Mouse (Mus musculus) granulocyte monocyte progenitor cell, adult 5-6 weeks (primary cell): Measurements from ENCODE around the gene Il22ra2. TPM values are rescaled to one million over a fixed set of nuclear protein-coding genes. Genes with fewer than 3 reads are reported as not detected.
A peak's percentile ranks its signal among the peaks of the same experiment; 100 is the strongest.

Experiments used
- ATAC-seq: replicated peaks from 2 replicates; pipeline ENCODE4 v1.8.0; 2016; ENCODE audit warnings: mild to moderate bottlenecking, moderate TSS enrichment, inconsistent platforms; ENCODE audit not compliant: poor library complexity, severe bottlenecking
- total RNA-seq, 2 experiments: library from RNA; stranded (forward) in 1 of 2; stranded (reverse) in 1 of 2; fragments of 200-712, 200-1000 nt in 1 of 2; fragments of >200 nt in 1 of 2; fragmentation: Nextera tagmentation in 1 of 2; gene quantifications; 2 replicates each; pipeline ENCODE4 v1.2.3; 2014 to 2017

Gene Il22ra2
- total RNA-seq (2014; fragmentation: Nextera tagmentation): 4.4 and 4.6 TPM in 2 replicates
- total RNA-seq (2017): 3.2 and 6.5 TPM in 2 replicates

DNA sequence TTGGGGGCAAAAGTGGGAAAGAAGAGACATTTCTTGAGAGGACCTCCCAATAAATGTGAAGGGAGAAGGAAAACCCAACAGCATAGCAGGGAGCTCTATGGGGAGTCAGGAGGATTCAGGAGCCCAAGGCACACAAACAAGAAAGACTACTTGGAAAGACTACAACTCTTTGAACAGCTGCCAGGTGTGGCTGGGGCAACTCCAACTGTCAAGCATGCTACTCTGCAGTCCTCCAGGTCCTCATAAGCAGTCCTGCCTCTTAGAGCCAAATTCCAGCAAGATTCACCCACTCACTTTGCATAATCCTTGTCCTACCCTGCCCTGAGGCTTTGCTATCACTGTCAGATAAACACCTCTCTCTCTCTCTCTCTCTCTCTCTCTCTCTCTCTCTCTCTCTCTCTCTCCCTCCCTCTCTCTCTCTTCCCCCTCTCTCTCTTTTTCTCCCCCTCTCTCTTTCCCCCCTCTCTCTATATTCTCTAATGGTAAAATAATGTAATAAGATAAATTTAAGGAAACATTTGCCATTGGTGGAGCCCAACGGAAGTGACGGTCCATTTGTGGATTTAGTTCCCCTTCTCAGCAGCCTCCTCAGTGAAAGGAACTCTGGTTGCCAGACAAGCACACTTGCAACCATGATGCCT, at the start of gene Il22ra2:
TSS of gene Il22ra2 (plus strand) at position 591 of the 641 bp plus-strand sequence.
- ATAC-seq: no peak

DNA sequence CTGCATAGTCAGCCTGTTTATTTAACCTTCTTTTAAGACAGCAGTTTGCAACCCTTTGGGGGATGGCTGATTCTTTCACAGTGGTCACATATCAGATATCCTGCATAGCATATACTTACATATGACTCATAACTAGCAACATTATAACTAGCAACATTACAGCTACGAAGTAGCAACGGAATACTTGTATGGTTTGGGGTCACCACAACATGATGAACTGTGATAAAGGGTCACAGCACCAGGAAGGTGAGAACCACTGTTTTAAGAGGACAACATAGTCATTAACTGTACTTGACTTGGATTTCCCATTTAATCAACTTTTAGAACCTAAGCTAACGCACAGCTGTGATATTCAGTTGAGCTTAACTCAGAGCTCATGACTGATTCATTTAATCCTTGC, 44.2 kb upstream of the Il22ra2 start:
- ATAC-seq: no peak

DNA sequence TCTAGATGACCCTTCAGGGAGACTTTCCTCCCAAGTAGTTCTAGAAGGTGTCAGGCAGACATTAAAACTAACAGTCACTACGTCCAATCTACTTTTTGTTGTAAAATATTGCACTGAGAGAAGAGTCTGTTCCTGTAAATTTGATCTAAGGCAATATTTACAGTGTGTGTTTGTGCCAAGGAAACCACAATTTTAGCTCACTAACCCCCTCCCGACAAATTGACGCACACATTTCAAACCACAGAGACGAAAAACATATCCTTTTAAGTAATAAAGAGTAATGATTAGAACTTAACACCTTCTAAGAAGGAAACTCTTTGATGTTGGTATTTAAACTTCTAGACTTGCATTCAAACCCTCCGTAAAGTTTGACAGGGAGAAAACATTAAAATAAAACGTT, 43.8 kb upstream of the Il22ra2 start:
- ATAC-seq: 0 out of 2 replicates have a peak, but pooled peaks have one; percentile 16

DNA sequence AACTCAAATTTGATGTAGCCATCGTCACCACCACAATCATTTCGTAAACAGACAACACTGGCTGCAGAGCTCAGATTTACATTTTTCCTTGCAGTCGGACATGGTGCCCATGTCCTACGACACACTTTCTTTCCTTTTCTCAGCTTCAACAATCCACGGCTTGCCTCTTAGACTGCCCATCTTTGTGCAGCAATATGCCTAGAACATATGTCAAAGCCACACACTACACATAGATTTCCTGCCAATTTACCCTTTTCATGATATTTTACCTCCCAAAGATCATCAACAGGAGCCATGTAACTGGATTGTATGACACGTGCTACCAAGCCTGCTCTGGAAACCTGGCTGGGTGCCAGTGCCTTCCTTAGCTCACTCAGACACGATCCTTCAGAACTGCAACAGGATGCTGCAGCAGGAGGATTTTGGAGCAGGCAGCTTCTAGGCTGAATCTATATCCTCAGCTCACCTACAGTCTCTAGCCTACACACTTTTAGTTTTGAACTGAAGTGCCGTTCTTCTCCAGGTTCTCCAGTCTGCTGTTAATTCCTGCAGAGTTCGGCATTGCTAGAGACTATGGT, 43.3 kb upstream of the Il22ra2 start:
- 0 out of 2 replicates have a peak, but pooled peaks have one; percentile 2 for ATAC-seq

DNA sequence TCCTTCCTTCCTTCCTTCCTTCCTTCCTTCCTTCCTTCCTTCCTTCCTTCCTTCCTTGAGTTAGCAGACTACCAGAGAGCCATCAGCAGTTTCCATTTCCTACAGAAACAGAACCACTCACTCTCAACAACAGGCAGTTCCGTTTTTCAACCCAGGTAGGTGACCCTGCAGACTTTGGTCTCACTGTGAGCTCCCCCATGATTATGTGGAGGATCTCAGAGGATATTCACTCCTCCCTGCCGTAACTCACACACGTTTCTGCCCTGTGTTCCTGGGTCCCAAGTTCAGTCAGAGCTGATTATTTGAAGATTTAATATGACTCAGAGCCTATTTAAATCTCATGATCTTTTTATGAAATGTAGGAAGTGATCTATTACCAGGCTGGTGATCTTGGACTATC, 41.1 kb upstream of the Il22ra2 start:
- ATAC-seq: no peak

DNA sequence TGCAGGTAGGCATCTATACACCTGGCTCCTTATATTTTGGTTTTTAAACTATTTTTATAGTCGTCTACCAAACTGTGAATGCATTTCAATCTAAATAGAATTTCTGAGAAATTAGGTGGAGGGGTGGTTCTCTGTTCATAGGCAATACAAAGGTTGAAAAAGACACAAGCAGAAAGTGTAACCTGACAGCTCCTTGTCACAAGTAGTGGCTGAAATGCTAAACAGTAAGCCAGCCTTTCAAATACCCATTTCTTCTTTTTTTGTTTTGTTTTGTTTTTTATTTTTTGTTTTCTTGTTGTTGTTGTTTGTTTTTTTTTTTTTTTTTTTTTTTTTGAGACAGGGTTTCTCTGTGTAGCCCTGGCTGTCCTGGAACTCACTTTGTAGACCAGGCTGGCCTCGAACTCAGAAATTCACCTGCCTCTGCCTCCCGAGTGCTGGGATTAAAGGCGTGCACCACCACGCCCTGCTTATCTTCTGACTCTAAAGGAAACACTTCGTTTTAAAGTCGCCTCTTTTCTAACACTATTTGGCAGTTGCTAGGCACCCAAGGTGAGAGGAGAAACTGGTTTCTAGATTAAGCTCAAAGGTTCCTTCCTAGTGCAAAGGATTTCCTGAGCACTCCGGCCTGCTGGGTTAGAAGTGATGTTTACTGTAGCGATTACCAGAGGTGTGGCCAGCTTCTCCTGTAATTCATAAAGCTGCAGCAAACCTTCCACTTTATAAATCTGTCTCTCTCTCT, 39.8 kb upstream of the Il22ra2 start:
- no peak for ATAC-seq

DNA sequence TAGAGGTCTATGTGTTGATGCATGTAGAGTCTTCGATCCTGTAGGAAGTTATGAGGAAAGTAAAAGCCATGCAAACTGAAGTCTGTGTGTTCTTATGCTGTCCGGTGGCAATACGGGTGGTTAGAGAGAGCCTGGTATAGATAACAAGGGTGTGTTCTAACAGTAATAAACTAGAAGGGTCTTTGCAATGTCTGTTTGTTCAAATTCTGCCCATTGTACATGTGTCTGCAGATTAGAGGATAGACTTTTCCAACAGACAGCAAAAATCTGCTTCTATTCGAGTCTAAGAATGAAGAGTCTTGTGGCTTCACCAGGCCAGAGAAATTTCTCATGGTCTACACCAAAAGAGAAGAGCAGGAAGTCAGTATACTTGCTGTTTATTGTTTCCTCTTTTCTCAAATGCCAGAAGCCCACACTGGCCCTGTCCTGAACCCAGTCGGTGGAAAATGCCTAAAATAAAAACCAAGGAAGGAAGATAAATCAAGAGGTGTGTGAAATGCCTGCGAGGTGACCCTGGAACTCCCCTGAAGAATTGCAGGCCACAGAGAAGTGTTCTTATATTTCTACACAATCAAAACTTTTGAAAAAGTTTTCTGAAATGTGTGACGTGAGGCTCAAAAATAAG, 38.9 kb upstream of the Il22ra2 start:
- peak; percentile 34; the same call in 1 of the 2 replicates for ATAC-seq

DNA sequence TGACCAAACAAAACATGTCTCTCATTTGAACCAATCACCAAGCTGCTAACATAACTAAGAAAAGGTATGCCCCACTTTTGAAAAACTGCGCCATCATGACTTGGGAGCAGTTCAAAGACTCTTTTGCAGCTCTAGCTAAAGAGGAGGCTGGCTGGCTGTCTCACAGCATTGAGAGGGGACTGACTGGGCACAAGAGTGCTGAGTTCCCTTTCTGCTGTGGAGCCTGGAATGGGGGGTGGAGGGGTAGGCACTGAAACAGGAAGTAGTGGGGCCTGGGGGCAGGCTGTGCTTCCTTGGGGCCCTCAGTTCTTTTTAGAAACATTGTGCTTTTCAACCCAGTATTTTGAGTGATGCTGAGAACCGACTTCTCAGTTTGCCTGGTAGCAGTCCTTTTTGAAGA, 37.7 kb upstream of the Il22ra2 start:
- peak; percentile 94 for ATAC-seq

DNA sequence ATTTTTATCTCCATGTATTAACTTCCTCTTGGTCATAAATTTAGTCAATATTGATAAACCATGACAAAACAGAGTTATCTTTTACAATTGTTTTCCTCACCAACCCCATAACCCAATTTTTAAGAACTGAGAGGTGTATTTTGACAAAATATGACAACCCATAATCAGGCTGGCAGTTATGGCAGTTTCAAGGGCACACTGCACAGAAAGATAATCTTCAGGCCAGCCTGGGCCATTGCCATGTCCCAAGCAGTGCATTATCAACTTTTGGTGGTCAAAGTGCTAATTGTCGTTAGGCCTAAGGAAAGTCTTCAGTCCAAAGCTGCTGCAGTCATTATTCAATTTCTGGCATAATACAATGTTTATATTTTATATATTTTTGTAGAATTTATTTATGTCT, 37.0 kb upstream of the Il22ra2 start:
- ATAC-seq: no peak

DNA sequence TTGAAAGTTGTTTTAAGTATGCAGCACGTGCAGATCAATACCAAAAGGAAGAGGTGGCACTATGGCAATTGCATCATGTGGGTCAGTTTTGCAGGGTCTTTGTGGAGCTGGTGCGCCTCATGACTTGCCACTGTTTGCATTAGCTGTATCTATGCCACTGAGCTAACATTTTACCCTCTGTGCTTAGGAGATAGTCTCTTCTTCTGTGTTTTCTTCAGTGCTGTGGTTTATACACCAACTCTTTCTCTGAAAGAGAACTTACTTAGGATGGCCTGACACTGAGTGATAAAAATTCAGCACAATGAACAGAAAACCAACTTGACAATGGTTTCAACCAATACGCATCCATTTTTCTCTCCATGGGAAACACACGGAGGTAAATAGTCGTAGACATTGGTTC, 35.9 kb upstream of the Il22ra2 start:
- no peak for ATAC-seq

DNA sequence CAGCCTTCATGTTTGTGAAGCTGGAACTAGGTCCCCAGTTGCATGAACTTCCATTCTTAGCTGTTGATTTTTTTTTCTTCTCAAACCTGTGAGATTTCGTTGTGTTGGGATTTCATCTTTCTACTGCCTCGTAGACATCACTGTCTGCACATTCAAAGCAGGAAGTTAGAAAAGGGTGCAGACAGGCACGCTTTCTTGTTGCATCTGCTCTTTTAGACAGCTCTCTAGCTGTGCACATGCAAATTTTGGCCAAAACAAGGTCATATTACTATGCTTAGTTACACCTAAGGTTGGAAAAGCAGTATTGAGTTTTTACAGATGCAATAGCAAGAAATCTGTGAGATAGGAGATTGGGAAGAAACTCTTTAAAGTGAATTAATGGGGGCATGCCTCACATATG, 34.5 kb upstream of the Il22ra2 start:
- no peak for ATAC-seq

DNA sequence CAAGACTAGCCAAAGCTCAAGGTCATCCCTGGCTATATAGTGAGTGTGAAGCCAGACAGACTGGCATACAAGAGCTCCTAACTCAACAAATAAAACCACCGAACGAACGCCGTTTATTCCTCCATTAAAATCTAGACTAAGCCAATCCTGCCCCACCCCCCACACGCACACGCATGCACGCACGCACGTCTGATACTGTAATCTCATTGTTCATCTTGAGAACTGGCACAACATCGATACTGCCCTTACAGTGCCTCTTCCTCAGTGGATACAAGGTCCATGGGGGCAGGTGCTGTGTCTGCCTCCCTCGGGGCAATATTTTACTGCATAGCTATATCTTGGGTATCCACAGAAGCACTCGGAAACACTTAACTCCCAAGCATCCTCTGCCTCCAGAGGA, 32.2 kb upstream of the Il22ra2 start:
- no peak for ATAC-seq

DNA sequence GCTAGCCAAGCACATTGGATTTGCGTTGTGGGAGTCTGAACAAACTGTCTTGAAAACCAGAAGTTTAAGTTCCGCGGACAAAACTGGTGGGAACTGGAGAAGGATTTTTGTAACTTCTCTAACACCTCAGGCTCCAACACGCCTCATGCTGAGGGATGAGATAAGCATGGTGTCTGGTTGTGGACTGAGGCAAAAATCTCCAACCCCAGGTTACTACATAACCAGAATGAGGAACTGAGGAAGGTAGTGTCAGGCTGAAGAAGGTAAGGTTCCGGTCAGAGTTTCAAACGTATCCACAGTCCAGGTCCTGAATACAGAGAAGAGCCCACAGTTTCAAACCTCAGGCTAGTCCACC, 30.5 kb upstream of the Il22ra2 start:
- ATAC-seq: no peak

DNA sequence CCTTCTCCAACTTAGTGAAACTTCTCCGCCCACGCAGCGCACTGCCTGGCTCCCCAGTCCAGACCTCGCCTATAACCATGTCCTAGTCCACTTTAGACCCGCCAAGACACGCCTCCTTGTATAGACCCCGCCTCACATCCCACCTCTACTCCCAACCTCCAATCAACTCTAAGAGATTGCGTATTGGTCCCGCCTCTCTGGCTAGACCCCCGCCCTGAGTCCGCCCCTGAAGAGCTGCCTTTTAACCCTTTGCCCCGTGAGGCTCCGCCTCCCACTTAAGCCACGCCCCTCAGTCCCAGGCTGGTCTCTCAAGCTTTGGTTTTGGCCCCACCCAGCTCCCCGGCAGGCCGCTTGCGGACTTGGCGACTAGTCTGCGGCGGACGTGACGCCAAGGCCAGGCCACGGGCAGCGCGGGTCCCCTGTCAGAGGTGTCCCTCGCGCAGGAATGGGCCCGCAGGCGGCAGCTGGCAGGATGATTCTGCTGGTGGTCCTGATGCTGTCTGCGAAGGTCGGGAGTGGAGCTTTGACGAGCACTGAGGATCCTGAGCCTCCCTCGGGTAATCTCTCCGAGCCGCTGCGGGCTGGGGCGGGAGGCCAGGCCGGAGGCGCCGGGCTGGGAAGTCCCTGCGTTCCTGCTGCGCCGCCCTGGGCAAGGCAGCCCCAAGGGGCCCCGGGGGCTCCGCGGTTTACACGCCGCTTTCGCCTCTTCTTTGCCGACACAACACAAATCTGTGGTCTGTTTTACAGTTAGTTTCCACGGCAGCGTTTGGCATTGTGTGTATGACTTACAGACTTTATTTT, 30.0 kb upstream of the Il22ra2 start, which contains the start of gene Ifngr1:
TSS of gene Ifngr1 (plus strand) at position 309 of the 801 bp plus-strand sequence.
- peak; percentile 84 for ATAC-seq

DNA sequence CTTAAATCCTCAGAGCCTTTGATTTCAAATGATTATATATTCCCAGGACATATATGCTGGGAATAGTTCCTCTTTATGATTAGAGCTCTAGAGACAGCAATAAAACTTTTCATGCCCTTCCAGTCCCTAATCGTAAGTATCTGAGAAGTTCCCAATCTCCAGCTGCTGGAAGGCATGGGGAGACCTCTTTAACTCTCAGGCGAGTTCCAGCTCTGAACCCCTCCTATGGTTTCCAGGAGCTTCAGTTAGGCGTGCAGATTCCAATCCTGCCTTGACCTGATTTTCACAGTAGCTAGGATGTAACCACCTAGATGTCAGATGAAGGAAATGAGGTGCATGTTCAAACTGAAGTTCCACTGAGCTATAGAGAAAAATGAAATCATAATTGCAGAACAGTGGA, 29.2 kb upstream of the Il22ra2 start:
- no peak for ATAC-seq

DNA sequence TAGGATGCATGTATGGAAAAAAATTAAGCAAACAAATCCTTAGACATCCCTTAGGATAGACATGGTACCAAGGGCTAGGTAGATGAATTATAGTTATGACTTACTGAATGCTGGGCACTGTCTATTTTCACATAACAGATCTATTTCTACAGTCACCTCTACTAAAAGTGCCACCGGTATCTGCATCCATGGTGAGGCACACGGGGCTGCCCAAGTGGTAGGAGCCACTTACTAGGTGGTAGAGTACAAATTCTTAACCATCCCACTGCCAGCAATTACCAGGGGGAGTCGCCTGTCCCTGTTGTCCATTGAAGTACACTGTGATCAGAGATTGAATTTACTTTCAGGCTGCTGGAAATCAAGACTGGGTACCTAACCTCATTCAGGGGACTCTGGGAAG, 28.5 kb upstream of the Il22ra2 start:
- no peak for ATAC-seq

DNA sequence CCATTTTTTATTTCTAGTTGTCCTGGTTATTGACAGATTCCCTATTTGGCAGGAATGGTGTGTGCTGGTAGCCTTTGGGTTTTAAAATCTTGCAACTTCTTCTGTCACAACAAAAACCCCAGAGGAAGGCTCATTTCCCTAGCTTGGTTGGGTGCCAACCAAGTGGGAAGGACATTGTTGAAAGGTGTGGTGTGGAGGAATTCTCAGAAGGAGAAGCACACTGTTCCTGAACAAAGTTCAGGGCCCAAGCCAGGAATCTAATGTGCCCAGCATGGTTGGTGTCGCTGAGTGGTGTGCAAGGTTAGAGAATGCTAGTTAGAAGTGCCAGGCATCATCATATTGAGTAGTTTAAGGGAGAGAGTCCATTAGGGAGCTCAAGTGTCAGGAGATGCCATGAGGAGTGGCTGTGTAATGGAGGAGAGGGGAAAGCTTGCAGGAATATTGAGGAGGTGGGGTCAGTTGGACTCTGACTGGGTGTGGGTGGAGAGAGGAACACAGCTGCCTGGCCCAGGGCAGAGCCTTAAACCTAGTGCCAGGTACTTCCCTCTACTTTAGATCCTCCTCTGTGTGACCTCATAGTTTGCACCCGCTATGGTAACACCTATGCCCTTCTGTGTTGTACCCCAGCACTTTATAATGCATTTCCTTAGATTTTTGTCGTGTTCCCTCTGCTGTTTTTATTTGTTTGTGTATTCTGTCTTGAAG, 27.4 kb upstream of the Il22ra2 start:
- ATAC-seq: no peak

DNA sequence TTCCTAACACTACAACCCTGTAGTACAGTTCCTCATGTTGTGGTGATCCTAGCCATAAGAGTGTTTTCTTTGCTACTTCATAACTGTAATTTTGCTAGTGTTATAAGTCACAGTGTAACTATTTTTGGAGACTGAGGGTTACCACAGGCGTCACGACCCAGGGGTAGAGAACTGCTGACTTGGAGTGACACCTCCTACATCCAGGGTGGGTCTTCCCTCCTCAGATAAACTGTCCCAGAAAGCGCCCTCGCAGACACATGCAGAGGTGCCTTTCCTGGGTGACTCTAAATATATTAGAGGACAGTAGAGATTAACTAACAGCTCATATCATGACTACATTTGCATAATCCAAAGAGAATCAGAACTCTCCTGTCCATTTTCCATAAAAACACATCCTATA, 24.9 kb upstream of the Il22ra2 start:
- ATAC-seq: no peak

DNA sequence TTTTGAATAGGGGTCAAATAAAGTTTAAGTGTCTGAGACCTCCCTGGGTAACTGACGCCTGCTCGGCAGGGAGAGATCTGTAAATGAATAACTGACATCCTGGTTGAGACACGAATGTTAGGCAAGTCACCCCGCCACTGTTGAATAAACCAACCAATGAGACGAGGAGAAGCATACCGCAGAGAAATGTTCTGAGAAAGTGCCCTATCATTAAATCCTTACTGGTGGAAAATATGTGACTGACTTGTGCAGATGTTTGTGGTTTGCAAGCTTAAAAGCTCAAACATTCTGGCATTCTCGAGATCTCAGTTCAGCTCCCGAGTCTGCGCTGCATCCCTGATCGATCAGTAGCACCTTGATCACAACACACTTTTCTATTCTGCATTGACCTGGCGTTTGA, 23.7 kb upstream of the Il22ra2 start:
- peak; percentile 74 for ATAC-seq
